Mouse (Mus musculus): ENCODE data around the gene Dzank1. TPM values are rescaled to one million over a fixed set of nuclear protein-coding genes. Genes with fewer than 3 reads are reported as not detected.

The Dzank1 gene
- polyA plus RNA-seq, 1 experiment, result 0.12 TPM

DNA sequence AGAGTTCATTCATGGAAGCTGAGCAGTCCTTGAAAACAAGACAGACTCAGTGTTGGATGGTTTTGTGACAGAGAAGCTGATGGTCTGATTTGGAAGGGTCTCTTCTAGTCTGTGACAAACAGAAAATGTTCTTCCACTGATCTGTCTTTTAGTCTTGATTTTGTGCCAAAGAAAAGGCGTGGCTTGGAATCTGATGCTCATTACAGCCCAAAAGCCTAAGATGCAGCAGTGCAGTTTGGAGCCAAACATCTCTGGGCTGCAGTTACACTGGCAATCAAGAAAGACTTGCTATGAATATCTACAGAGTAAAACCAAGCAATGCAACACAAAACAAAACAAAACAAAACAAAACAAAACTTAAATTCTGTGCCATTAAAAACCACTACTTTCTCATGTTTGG is 43.1 kb downstream of the Dzank1 start:
- DNase-seq (ENCODE audit: low read depth in 1 of 2, low spot score in 2 of 2), result no peak
- no peaks in the 10 kb centered on the region for H3K4me1 ChIP-seq (ENCODE audit: control insufficient read depth, insufficient read depth, insufficient read length)
- TF ChIP-seq POLR2A (IDR thresholded peaks at IDR 0.05; ENCODE audit: low read depth, low read length) (no peak), CTCF (IDR thresholded peaks at IDR 0.05; ENCODE audit: extremely low read depth, insufficient read depth, insufficient read length, insufficient replicate concordance) (no peak)
- 69% methylated on average over 1 of the region's 1 CpGs for WGBS
- no peaks in the 10 kb centered on the region for H3K36me3 ChIP-seq (ENCODE audit: control insufficient read depth, insufficient read depth, low read length)
- H3K4me3 ChIP-seq (ENCODE audit: extremely low read depth, insufficient read depth, insufficient read length), result no peak overlapping the region
- no peak overlapping the region for H3K27ac ChIP-seq (ENCODE audit: insufficient read depth, low read length)
- no peaks in the 10 kb centered on the region for H3K27me3 ChIP-seq (ENCODE audit: control insufficient read depth, insufficient read depth, low read length)

DNA sequence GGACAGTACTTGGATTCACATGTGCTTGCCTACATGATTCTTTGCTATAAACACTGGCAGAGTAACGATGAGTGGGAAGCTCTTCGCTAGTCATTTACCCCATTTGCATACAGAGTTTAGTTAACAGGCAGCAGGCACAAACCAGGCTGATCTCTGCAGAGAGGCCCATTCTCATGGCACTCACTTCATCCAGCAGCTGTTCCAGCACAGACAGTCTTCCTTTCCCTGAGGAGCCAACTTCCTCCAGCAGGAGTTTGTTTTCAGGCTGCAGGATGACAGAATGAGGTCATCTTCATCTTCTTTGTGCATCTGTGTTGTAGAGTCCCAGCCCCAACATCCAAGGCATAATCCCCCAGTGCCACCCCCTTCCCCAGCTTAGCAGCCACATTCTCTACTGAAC is 47.8 kb downstream of the Dzank1 start:
- WGBS, result 86% methylated on average over 2 of the region's 2 CpGs
- H3K4me1 ChIP-seq (ENCODE audit: control insufficient read depth, insufficient read depth, insufficient read length), result no peaks in the 10 kb centered on the region
- TF ChIP-seq CTCF (IDR thresholded peaks at IDR 0.05; ENCODE audit: extremely low read depth, insufficient read depth, insufficient read length, insufficient replicate concordance), result no peak
- no peak for TF ChIP-seq POLR2A (IDR thresholded peaks at IDR 0.05; ENCODE audit: low read depth, low read length)

DNA sequence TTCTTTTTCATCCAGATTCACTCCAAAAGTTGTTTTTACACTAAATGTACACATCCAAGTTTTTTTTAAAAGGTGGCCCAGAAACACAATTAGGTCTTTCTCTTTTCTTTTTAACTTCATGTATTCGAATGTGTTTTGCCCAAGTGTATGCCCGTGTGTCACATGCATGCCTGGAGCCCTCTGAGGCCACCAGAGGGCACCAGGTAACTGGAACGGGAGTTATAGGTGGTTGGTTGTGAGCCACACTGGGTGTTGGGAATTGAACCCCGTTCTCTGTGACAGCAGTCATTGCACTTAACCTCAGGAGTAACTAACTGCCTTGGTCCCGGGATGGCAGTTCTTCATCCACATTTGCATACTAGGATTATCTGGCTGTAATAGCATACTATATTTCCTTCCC is 60.0 kb downstream of the Dzank1 start:
- no peaks in the 10 kb centered on the region for H3K36me3 ChIP-seq (ENCODE audit: control insufficient read depth, insufficient read depth, low read length)
- no peaks in the 10 kb centered on the region for H3K27me3 ChIP-seq (ENCODE audit: control insufficient read depth, insufficient read depth, low read length)
- DNase-seq (ENCODE audit: low read depth in 1 of 2, low spot score in 2 of 2), result no peak

More for the DNA sequence above, 47.8 kb downstream of the Dzank1 start:
- Histone ChIP-seq H3K4me3 (ENCODE audit: extremely low read depth, insufficient read depth, insufficient read length) (no peak overlapping the region), H3K36me3 (ENCODE audit: control insufficient read depth, insufficient read depth, low read length) (no peaks in the 10 kb centered on the region), H3K27ac (ENCODE audit: insufficient read depth, low read length) (no peak overlapping the region), H3K27me3 (ENCODE audit: control insufficient read depth, insufficient read depth, low read length) (no peaks in the 10 kb centered on the region)
- no peak for DNase-seq (ENCODE audit: low read depth in 1 of 2, low spot score in 2 of 2)

GRCm38 (mm10) chr2:144465876-144466575 is 61.2 kb downstream of the Dzank1 start:
- TF ChIP-seq CTCF (IDR thresholded peaks at IDR 0.05; ENCODE audit: extremely low read depth, insufficient read depth, insufficient read length, insufficient replicate concordance), result no peak
- no peak for TF ChIP-seq POLR2A (IDR thresholded peaks at IDR 0.05; ENCODE audit: low read depth, low read length)
- Histone ChIP-seq H3K27ac (ENCODE audit: insufficient read depth, low read length) (no peak overlapping the region), H3K36me3 (ENCODE audit: control insufficient read depth, insufficient read depth, low read length) (no peaks in the 10 kb centered on the region), H3K4me1 (ENCODE audit: control insufficient read depth, insufficient read depth, insufficient read length) (no peaks in the 10 kb centered on the region), H3K4me3 (ENCODE audit: extremely low read depth, insufficient read depth, insufficient read length) (no peak overlapping the region), H3K27me3 (ENCODE audit: control insufficient read depth, insufficient read depth, low read length) (no peaks in the 10 kb centered on the region)
- DNase-seq (ENCODE audit: low read depth in 1 of 2, low spot score in 2 of 2), result no peak
- 77% methylated on average over 14 of the region's 14 CpGs for WGBS

More for the DNA sequence above, 60.0 kb downstream of the Dzank1 start:
- H3K4me1 ChIP-seq (ENCODE audit: control insufficient read depth, insufficient read depth, insufficient read length), result no peaks in the 10 kb centered on the region
- 61% methylated on average over 5 of the region's 5 CpGs for WGBS
- no peak overlapping the region for H3K27ac ChIP-seq (ENCODE audit: insufficient read depth, low read length)
- TF ChIP-seq CTCF (IDR thresholded peaks at IDR 0.05; ENCODE audit: extremely low read depth, insufficient read depth, insufficient read length, insufficient replicate concordance) (no peak), POLR2A (IDR thresholded peaks at IDR 0.05; ENCODE audit: low read depth, low read length) (no peak)
- H3K4me3 ChIP-seq (ENCODE audit: extremely low read depth, insufficient read depth, insufficient read length), result no peak overlapping the region

GRCm38 (mm10) chr2:144464799-144465760 is 62.1 kb downstream of the Dzank1 start:
- H3K4me3 ChIP-seq (ENCODE audit: extremely low read depth, insufficient read depth, insufficient read length), result no peak overlapping the region
- no peaks in the 10 kb centered on the region for H3K27me3 ChIP-seq (ENCODE audit: control insufficient read depth, insufficient read depth, low read length)
- H3K36me3 ChIP-seq (ENCODE audit: control insufficient read depth, insufficient read depth, low read length), result no peaks in the 10 kb centered on the region
- no peak for DNase-seq (ENCODE audit: low read depth in 1 of 2, low spot score in 2 of 2)
- H3K27ac ChIP-seq (ENCODE audit: insufficient read depth, low read length), result no peak overlapping the region
- H3K4me1 ChIP-seq (ENCODE audit: control insufficient read depth, insufficient read depth, insufficient read length), result no peaks in the 10 kb centered on the region
- no peak for TF ChIP-seq CTCF (IDR thresholded peaks at IDR 0.05; ENCODE audit: extremely low read depth, insufficient read depth, insufficient read length, insufficient replicate concordance)
- no peak for TF ChIP-seq POLR2A (IDR thresholded peaks at IDR 0.05; ENCODE audit: low read depth, low read length)
- 78% methylated on average over 9 of the region's 9 CpGs for WGBS

DNA sequence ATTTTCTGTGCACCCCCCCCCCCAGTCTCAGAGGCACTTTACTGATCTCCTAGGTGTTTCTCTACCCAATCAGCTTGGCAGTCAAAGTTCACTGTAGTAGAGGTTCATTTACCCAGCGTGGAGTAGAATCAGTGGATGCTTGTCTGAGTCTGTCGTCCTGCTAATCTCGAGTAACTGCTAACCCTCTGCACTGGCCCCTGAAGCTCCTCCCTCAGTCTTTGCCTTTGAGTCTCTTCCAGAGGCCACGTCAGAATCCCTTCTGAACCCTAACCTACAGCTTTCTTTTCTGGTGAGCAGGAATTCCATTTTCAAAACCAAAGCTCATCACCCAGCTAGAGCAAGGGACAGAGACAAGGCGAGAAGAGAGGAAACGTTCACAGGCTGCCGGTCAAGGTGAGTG is 63.0 kb downstream of the Dzank1 start:
- H3K27ac ChIP-seq (ENCODE audit: insufficient read depth, low read length), result no peak overlapping the region
- no peak overlapping the region for H3K4me3 ChIP-seq (ENCODE audit: extremely low read depth, insufficient read depth, insufficient read length)
- no peaks in the 10 kb centered on the region; the same call in 1 of the 2 replicates for H3K4me1 ChIP-seq (ENCODE audit: control insufficient read depth, insufficient read depth, insufficient read length)
- 85% methylated on average over 7 of the region's 7 CpGs for WGBS
- no peak for TF ChIP-seq POLR2A (IDR thresholded peaks at IDR 0.05; ENCODE audit: low read depth, low read length)
- TF ChIP-seq CTCF (IDR thresholded peaks at IDR 0.05; ENCODE audit: extremely low read depth, insufficient read depth, insufficient read length, insufficient replicate concordance), result no peak
- H3K36me3 ChIP-seq (ENCODE audit: control insufficient read depth, insufficient read depth, low read length), result no peaks in the 10 kb centered on the region
- no peak for DNase-seq (ENCODE audit: low read depth in 1 of 2, low spot score in 2 of 2)
- H3K27me3 ChIP-seq (ENCODE audit: control insufficient read depth, insufficient read depth, low read length), result no peaks in the 10 kb centered on the region

Measured in spleen, adult 2 months (tissue).